Mouse (Mus musculus): ENCODE measurements around the gene Slc7a6os. TPM values are rescaled to one million over a fixed set of nuclear protein-coding genes. Genes with fewer than 3 reads are reported as not detected.

The Slc7a6os gene
- total RNA-seq (2023; ENCODE audit: inconsistent age) = 59.9 to 68.4 TPM (median 63.9 TPM) in 4 replicates

DNA sequence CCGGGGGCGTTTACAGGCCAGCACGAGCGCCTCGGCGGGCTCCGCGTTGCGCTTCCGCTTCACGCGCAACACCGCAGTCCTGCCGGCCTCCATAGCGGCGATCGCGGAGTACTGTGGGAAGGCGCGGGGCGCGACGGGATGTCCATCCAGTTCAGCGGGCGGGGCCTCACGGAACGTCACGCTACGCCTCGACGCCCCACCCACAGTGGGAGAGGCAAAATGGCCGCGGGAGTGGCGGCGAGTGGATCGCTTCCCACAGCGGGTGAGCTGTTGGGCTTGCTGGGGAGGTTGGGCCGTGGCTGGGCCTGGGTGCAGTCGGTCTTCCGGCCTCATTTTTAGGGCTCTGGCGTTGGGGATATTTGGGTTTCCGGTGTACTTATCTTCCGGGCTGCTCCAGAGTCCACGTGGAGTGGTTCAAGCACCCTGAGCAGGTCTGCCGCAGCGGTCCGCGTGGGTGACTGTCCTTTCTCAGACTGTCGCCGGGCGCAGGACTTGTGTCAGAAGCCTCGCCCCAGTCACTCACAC, at the start of gene Slc7a6os, which contains the start of gene Prmt7:
Gene Slc7a6os, minus strand, starts transcription at position 115 of the 525 bp plus-strand sequence.
Gene Prmt7, plus strand, starts transcription at position 116 of the 525 bp plus-strand sequence.

DNA sequence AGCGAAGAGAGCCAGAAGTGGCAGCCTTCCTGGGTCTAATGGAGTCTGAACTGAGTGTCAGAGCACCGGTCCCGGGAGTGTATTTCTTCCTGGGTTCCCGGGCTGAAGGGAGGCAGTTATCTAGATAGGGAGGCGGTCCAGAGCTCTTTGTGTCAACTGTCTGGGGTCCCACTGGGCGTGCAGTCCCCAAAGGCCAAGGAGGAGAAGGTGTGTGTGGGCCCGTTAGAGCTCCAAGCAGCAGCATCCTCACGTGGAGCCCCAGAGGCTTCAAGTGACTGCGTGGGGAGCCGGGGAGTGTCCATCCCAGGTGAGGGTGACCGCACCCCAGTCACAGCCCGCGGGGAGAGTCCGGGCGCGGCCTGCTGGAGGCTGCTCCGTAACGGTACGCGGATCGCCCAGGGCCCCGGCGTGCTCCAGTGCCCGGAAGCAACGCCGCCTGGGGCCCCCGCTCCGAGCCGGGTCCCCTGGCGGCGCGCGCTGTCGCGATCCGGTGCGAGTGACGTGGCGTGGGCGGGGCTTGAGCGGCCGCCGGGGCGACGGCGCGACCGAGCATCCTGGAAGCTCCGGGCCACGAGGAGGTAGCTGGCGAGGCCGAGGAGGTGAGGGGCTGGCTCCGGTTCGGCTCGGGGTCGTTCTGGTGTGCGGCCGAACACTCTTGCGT, 42.2 kb downstream of the Slc7a6os start, which contains the start of gene Slc7a6:
Gene Slc7a6, plus strand, starts transcription at position 502 of the 661 bp plus-strand sequence.

Other genes with a start within 250 kb of the Slc7a6os start
- gene Slc12a4, start 244.8 kb downstream of the Slc7a6os start, total RNA-seq (2023; ENCODE audit: inconsistent age) = 10.4 to 17.1 TPM (median 12.3 TPM) in 4 replicates
- not detected in 4 replicates for gene Dpep3, start 231.5 kb downstream of the Slc7a6os start, total RNA-seq (2023; ENCODE audit: inconsistent age)
- gene Dus2, start 219.6 kb downstream of the Slc7a6os start, total RNA-seq (2023; ENCODE audit: inconsistent age) = 30.7 to 40.1 TPM (median 34.2 TPM) in 4 replicates
- not detected in 4 replicates for gene Dpep2nb, start 205.0 kb downstream of the Slc7a6os start, total RNA-seq (2023; ENCODE audit: inconsistent age)
- gene Ddx28, start 199.1 kb downstream of the Slc7a6os start, total RNA-seq (2023; ENCODE audit: inconsistent age) = 7.0 to 8.3 TPM (median 7.8 TPM) in 4 replicates
- gene Nfatc3, start 152.1 kb downstream of the Slc7a6os start, total RNA-seq (2023; ENCODE audit: inconsistent age) = 166 to 190 TPM (median 187 TPM) in 4 replicates
- gene Esrp2, start 74.0 kb downstream of the Slc7a6os start, total RNA-seq (2023; ENCODE audit: inconsistent age) = not detected in 4 replicates
- gene Pla2g15, start 60.5 kb downstream of the Slc7a6os start, total RNA-seq (2023; ENCODE audit: inconsistent age) = 8.8 to 11.3 TPM (median 9.7 TPM) in 4 replicates
- 29.1 to 35.1 TPM (median 30.3 TPM) in 4 replicates for gene Slc7a6, start 42.1 kb downstream of the Slc7a6os start, total RNA-seq (2023; ENCODE audit: inconsistent age)
- 32.3 to 40.1 TPM (median 35.3 TPM) in 4 replicates for gene Prmt7, start within 50 bp of the Slc7a6os start, total RNA-seq (2023; ENCODE audit: inconsistent age)
- 5.8 to 7.1 TPM (median 6.3 TPM) in 4 replicates for gene Smpd3, start 127.1 kb upstream of the Slc7a6os start, total RNA-seq (2023; ENCODE audit: inconsistent age)
- 10.5 to 10.6 TPM (median 10.6 TPM) in 4 replicates for gene Zfp90, start 204.4 kb upstream of the Slc7a6os start, total RNA-seq (2023; ENCODE audit: inconsistent age)

All from B cell, adult (primary cell).